Mouse (Mus musculus): ENCODE measurements at regions not wholly inside any gene's neighbourhood (a gene's known extent, or its start where the extent isn't known, plus 50 kb on each side); places are given as distances from the start of the nearest gene placed in this dataset.

DNA sequence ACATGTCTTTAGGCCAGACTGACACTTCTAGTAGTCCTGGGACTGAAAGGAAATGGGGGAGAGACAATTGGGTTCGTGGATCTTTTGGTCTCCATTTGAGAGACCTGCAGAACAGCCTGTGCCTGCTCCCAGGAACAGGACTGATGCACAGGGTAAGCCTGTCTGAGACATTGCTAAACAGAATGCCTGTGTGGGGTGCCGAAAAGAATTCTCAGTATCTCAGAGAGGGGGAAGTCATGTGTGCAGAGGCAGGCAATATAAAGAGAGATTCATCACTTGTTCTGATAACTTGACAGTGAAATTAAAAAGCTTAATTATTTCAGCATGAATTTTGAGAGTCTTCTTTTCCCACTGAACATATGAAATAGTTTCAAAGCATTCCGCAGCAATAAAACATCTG lies 268.7 kb downstream of the Rnf144a start:
- TF ChIP-seq HCFC1 (IDR thresholded peaks at IDR 0.05; ENCODE audit: borderline replicate concordance, insufficient read depth, low read length) (no peak), ZNF384 (IDR thresholded peaks at IDR 0.05; ENCODE audit: low read depth, low read length) (no peak), CHD2 (IDR thresholded peaks at IDR 0.05; ENCODE audit: low read depth, low read length) (no peak)
